Mouse (Mus musculus): ENCODE results near the gene Kank1. TPM values are rescaled to one million over a fixed set of nuclear protein-coding genes. Genes with fewer than 3 reads are reported as not detected.

Kank1 gene
- total RNA-seq, 2 experiments from 2014 or later: 28.4 to 29.5 TPM

GRCm38 (mm10) chr19:25360571-25361029, 123.8 kb downstream of the Kank1 start:
- no peak for DNase-seq (ENCODE audit: low spot score in 2 of 2)

- DNase-seq (ENCODE audit: low spot score in 2 of 2): no peak
These were observed 125.2 kb downstream of the Kank1 start for GRCm38 (mm10) chr19:25361956-25362355.

- no peak for DNase-seq (ENCODE audit: low spot score in 2 of 2)
These were observed 128.9 kb downstream of the Kank1 start for GRCm38 (mm10) chr19:25365698-25366097.

DNA sequence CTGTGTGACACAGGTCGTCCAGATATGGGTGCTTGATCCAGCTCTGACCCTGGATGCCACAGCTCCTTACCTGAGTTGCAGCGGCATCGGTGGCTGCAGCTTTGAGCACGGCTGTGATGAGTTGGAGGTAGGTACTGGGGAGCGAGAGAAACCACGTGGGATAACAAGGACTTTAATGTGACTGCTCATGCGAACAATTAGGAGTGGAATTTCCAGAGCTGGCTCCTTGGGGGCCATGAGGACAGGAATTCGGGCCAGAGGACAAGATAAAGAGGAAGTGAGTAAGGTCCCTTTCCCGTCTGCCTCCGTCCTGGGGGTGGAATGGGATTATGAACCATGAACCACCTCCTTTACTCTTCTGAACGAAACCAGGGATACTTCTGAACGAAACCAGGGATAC, 129.8 kb downstream of the Kank1 start:
- DNase-seq (ENCODE audit: low spot score in 2 of 2): no peak

- no peak for DNase-seq (ENCODE audit: low spot score in 2 of 2)
These were observed 133.7 kb downstream of the Kank1 start for GRCm38 (mm10) chr19:25370428-25370827.

DNA sequence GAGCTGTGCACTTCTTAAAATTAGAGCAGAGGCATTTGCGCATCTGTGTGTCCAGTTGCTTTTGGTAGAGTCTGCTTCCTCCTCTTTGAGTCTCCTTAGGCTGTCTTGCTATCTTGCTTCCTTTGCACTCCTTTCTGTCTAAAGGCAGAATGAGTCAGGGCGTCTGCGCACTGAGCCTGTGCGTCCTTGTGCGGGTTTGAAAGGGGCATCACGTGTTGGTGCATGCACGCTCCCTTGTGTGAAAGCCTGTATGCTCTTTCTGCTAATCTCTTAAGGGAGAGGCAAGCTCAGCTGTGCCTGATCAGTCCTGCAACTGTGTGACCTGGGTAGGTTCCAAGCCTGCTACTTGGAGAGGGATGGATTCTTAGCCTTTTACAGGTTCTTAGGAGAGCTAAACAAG, 136.0 kb downstream of the Kank1 start:
- DNase-seq (ENCODE audit: low spot score in 2 of 2): no peak

DNA sequence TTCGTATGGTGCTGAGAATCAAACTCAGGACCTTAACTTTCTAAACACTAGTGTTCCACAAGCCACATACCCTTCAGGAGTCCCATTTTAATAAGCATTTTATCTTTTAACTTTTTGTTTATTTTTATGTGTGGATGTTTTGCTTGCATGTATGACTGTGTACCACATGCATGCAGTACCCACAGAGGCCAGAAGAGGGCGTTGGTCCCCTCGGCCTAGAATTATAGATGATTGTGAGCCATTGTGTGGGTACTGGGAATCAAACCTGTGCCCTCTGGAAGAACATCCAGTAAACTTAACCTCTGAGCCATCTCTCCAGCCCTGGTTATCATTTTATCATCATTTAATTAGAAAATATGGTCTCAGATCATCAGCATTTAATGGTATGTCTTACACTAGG, 136.8 kb downstream of the Kank1 start:
- DNase-seq (ENCODE audit: low spot score in 2 of 2): no peak

- DNase-seq (ENCODE audit: low spot score in 2 of 2): no peak
These were observed 137.4 kb downstream of the Kank1 start for GRCm38 (mm10) chr19:25374191-25374590.

DNA sequence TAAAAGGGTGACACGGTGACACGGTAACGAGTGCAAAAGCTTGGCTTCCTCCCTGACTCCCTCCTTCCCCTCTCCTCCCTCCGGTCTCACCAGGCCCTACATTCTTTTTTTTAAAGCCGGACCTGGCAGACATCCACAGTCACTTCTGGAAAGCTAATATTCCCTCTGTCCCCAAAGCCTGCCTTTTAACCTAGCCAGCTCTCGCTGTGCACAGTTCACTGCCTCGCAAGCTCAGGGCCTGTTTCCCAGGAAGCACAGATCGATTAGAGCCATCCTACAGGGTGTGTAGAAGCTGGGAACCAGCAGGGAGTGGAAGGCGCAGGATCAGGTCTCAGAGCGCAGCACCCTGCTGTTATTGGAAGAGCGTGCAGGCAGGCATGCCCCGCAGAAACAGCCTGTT, 138.2 kb downstream of the Kank1 start:
- DNase-seq (ENCODE audit: low spot score in 2 of 2): peak; percentile 31 to 45

DNA sequence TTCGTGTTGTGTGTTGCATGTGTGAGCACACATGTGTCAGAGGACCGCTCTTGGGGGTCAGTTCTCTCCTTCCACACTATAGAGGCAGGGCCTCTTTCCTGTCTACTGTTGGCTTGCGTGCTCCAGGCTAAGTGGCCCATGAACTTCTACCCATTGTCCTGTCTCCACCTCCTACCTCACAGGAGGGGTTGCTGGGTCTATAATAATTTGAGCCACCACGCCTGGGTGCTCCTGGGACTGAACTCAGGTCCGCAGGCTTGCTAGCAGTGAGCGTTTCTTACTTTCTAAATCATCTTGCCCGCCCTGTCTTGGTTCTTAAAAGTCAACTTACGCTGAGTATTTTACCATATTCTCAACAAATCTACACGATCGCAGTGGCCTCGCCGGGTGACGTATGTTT, 140.1 kb downstream of the Kank1 start:
- no peak for DNase-seq (ENCODE audit: low spot score in 2 of 2)

- DNase-seq (ENCODE audit: low spot score in 2 of 2): no peak
These were observed 143.9 kb downstream of the Kank1 start for GRCm38 (mm10) chr19:25380675-25381074.

DNA sequence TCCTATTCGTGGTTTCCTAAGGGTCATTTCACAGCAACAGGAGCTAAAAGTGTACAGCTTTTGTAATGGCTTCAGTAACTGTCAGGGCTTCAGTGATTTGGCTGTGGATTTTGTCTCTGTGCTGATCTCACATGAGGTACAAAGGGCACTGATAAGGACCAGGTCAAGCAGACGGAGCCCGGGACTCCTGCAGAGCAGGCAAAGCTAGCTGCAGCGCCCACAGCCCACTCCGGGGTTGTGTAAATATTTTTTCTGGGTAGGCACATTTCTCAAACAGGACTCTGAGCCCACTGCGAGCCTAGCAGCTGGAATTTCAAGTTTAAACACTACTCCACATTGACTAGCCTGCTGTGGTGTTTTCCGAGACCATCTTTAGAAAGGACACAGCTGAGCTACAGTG, 145.2 kb downstream of the Kank1 start:
- DNase-seq (ENCODE audit: low spot score in 2 of 2): no peak

DNA sequence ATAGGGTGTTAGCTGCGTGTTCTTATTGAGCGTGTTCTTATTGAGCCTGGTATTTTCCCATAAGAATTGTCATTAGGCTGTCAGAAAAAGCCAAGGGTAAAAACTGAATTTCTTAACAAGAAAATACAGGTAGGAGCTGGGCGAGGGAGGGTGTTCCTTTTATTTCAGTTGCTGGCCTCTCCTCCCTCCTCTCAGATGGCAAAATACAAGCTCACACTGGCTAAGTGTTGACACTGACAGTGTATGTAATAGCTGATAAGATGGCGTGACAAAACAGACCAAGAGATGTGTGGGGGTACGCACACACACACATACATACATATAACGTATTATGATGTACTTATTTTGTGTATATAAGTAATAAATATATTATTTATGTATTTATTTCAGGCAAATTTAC, 145.7 kb downstream of the Kank1 start:
- DNase-seq (ENCODE audit: low spot score in 2 of 2): no peak

- no peak for DNase-seq (ENCODE audit: low spot score in 2 of 2)
These were observed 146.8 kb downstream of the Kank1 start for GRCm38 (mm10) chr19:25383386-25384146.

GRCm38 (mm10) chr19:25385981-25386380, 149.2 kb downstream of the Kank1 start:
- DNase-seq (ENCODE audit: low spot score in 2 of 2): no peak

DNA sequence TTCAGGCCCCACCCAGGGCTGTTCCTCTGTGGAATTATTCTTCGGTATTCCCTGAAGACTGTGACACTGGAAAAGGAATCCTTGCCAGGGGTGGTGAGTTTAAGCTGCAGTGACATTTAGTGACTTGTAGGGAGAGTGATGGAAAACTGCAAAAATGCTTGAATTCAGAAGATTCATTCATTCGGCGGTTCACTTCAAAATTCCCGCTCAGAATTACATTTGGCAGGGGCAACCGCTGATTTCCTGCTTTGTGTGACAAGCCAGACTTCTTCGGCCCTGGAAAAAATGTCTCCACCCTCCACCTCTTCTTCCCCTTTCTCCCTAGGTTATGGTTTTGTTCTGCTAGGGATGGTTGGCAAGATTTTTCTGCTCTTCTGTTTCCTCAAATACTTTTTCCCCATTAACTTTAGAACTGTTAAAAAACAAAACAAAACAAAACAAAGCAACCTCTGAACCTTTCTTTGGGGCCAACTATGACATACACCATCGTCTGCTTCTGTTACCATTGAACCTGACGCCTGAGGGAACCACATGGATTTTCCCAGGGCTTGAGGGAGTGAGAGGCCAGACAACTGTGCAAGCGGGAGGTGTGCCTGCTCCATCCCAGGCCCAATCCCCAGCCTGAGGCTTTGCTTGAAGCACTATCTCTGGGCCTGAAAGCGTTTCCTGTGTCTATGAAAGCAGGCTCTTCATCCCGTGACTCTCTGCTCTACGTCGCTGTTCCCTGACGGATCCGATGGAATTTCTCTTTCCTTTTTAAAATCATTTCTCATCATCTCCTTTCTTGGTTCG, 150.1 kb downstream of the Kank1 start:
- no peak for DNase-seq (ENCODE audit: low spot score in 2 of 2)

GRCm38 (mm10) chr19:25387902-25388301, 151.1 kb downstream of the Kank1 start:
- no peak for DNase-seq (ENCODE audit: low spot score in 2 of 2)

DNA sequence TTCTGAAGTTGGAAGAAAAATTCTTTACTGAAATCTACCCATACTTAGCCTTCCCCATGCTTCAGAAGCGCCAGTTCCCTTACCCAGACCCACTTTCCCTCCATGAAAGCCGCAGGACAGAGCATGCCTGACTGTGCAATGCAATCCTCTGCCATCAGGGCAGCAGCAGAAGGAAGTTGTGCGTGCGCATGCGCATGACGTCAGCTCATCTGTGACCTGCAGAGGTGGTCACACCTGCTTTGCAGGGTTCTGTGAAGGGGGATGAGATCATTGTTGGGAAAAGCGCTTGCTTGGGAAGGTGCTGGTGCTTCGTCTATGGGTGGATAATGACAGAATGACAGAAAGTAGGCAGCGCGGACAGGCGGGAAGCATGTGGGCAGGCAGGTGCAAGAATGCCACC, 155.4 kb downstream of the Kank1 start:
- DNase-seq (ENCODE audit: low spot score in 2 of 2): no peak

DNA sequence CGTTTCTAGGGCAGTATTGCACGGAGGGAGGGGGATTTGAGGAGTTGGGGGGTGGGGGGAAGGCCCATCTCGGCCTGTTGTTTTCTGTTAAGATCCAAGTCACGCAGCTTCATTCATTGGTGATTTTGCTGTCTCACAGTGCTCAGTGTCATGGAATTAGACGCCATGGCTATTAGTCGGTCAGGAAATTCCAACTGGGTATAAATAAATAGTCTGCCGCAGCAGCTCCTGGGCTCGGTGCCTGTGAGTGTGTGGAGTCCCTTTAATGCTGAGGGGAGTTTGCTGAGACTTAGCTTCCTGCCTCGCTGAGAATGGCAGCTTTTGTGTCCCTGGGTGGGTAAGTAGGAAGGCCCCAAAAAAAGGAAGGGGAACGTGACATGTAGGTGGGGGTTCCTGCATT, 158.3 kb downstream of the Kank1 start:
- peak in 1 of 2 experiments; percentile 45 for DNase-seq (ENCODE audit: low spot score in 2 of 2)

GRCm38 (mm10) chr19:25396709-25397266, 160.0 kb downstream of the Kank1 start:
- no peak for DNase-seq (ENCODE audit: low spot score in 2 of 2)

DNA sequence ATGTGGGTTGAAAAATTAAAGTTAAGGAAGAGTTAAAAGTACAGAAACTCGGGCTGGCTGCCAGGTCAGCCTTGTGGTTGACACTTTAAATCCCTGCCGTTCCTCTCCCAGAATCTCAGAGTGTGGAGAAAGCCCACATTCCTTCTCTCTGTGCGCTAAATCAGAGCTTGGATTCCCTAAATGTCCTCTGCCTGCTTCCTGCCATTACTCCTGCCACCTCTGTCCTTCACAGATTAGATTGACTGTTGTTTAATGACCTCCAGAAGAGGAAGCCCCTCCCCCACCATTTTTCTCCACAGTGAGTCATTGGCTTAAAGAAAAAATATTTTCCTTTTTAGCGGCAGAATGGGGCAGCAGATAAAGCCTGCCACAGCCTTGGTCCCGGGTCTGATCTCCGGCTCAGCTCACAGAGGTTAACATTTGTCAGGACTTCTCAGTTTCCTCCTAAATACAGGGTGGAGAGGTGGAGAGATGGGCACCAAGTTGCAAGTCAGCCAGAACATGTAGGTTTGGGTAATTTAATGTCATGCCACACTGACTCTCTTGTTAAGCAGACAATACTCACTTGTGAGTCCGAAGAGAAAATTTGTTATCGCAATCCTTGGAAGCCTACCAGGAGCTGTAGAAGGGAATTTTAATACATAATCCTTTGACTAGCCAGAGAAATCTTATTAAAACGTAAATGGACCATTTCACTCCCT, 162.9 kb downstream of the Kank1 start:
- DNase-seq (ENCODE audit: low spot score in 2 of 2): no peak

Data from layer of hippocampus, postnatal 10 days (tissue).